Mouse (Mus musculus): Measurements from ENCODE around the gene Bbx. TPM values are rescaled to one million over a fixed set of nuclear protein-coding genes. Genes with fewer than 3 reads are reported as not detected.

Bbx gene
- polyA plus RNA-seq, 1 experiment from 2014 or later = 54.4 TPM

Other genes with a start within 250 kb of the Bbx start
- not detected in 2 replicates for gene Ccdc54, start 158.8 kb upstream of the Bbx start, polyA plus RNA-seq (2016; fragmentation: Nextera tagmentation; extraction: Ambion mirVana)